In genomic region chr1:80703279-80703678, GRCm38 (mm10) we compare ENCODE assay signal across 21 mouse cellular contexts. TPM values are rescaled to one million over a fixed set of nuclear protein-coding genes. Genes with fewer than 3 reads are reported as not detected.
A peak's percentile ranks its signal among the peaks of the same experiment; 100 is the strongest.
DNase-seq lines count a peak whose midpoint lies in the region; ATAC-seq and TF ChIP-seq lines count a peak whose summit lies in the region.
"Had no signal": no experiment of that assay in that cellular context is flagged by ENCODE, and none has a peak within 500 bp of the region (broad histone marks: within the 10 kb centered on the region; RNA-seq: fewer than 3 reads in every experiment).

No protein-coding gene starts in this region.

- no peak for TF ChIP-seq CTCF in midbrain, postnatal 0 days (IDR thresholded peaks at IDR 0.05)

- no peak overlapping the region for H3K9ac ChIP-seq in midbrain, postnatal 0 days (replicated peaks; ENCODE audit: low read length, poor library complexity, severe bottlenecking)
- H3K9ac ChIP-seq: forebrain, embryonic 13.5 days; forebrain, postnatal 0 days; heart, embryonic 12.5 days; intestine, embryonic 15.5 days had no signal

- no peaks in the 10 kb centered on the region for H3K27me3 ChIP-seq in midbrain, postnatal 0 days (ENCODE audit: insufficient read depth, low read length)
- H3K27me3 ChIP-seq: CH12.LX; forebrain, embryonic 13.5 days; heart, embryonic 12.5 days; intestine, embryonic 15.5 days had no signal

- no peak overlapping the region for H3K4me2 ChIP-seq in midbrain, postnatal 0 days (ENCODE audit: low read depth, low read length, poor library complexity, severe bottlenecking)
- H3K4me2 ChIP-seq: forebrain, embryonic 13.5 days; heart, embryonic 12.5 days; intestine, embryonic 15.5 days had no signal

- H3K27ac ChIP-seq in midbrain, postnatal 0 days (ENCODE audit: low read depth, low read length) = no peak overlapping the region
- H3K27ac ChIP-seq: embryonic facial prominence, embryonic 10.5 days; forebrain, embryonic 13.5 days; gastrocnemius, adult 2 months; intestine, embryonic 15.5 days had no signal

- H3K4me1 ChIP-seq in midbrain, postnatal 0 days (ENCODE audit: insufficient read depth, low read length) = no peaks in the 10 kb centered on the region
- H3K4me1 ChIP-seq: embryonic facial prominence, embryonic 10.5 days; forebrain, embryonic 13.5 days; heart, embryonic 12.5 days; intestine, embryonic 15.5 days had no signal

- peak; percentile 76 for ATAC-seq in CD4-positive, CD25-positive, alpha-beta regulatory T cell, adult 4 months
- ATAC-seq in common myeloid progenitor, adult 5-6 weeks (replicated peaks; ENCODE audit: low read depth, poor library complexity, severe bottlenecking) = peak; percentile 39
- 0 out of 2 replicates have a peak, but pooled peaks have one; percentile 56 for ATAC-seq in monocyte, adult 5-6 weeks (replicated peaks; ENCODE audit: insufficient number of reproducible peaks, low FRiP score, low TSS enrichment, poor library complexity, severe bottlenecking)
- ATAC-seq in midbrain, postnatal 0 days (ENCODE audit: low FRiP score) = no peak
- ATAC-seq: forebrain, embryonic 13.5 days; forebrain, postnatal 0 days; hindbrain, embryonic 16.5 days; intestine, embryonic 15.5 days; Patski had no signal

- WGBS in midbrain, postnatal 0 days = 92% methylated on average over 1 of the region's 1 CpGs

- H3K4me3 ChIP-seq in midbrain, postnatal 0 days (ENCODE audit: low read depth, low read length) = no peak overlapping the region
- H3K4me3 ChIP-seq: embryonic facial prominence, embryonic 10.5 days; forebrain, embryonic 13.5 days; gastrocnemius, adult 2 months; heart, embryonic 12.5 days; intestine, embryonic 15.5 days had no signal

- no peak for DNase-seq in cerebellum, adult 9-11 months
- no peak for DNase-seq in layer of hippocampus, adult 9-10 months (ENCODE audit: low spot score)
- no peak for DNase-seq in midbrain, postnatal 0 days (ENCODE audit: low spot score)
- DNase-seq in frontal cortex, postnatal 25 days (ENCODE audit: low spot score in 2 of 2) = no peak
- DNase-seq: adrenal gland, adult 8-10 months; cerebellum, adult 11 months; cerebellum, adult 8-10 months; cerebellum, postnatal 25 days; forebrain, postnatal 0 days; gastrocnemius, adult 2 months; gastrocnemius, postnatal 25 days had no signal

- H3K36me3 ChIP-seq in midbrain, postnatal 0 days (ENCODE audit: insufficient read depth, low read length) = no peaks in the 10 kb centered on the region
- H3K36me3 ChIP-seq: embryonic facial prominence, embryonic 10.5 days; heart, embryonic 12.5 days; intestine, embryonic 15.5 days had no signal

- no peaks in the 10 kb centered on the region for H3K9me3 ChIP-seq in midbrain, postnatal 0 days (ENCODE audit: low read length)
- H3K9me3 ChIP-seq: embryonic facial prominence, embryonic 10.5 days; forebrain, embryonic 13.5 days; heart, embryonic 12.5 days; intestine, embryonic 15.5 days had no signal

RNA-seq across cellular contexts. Expression of gene Dock10, which starts 55.0 kb away (rescaled TPM):
- polyA plus RNA-seq in CD4-positive, CD25-positive, alpha-beta regulatory T cell, adult 4 months (2017; shearing (Covaris generic)) = 100 to 1,000 TPM; 116 to 121 TPM
- 104 and 126 TPM in 2 replicates for total RNA-seq in common myeloid progenitor, adult 5-6 weeks (2017)
- total RNA-seq in monocyte, adult 5-6 weeks (2017) = 171 to 265 TPM (median 188 TPM) in 3 replicates
- 10.6 and 12.8 TPM in 2 replicates for total RNA-seq in midbrain, postnatal 0 days (2014; rRNA removed)
- polyA plus RNA-seq in midbrain, postnatal 0 days (2015; fragmentation: Nextera tagmentation; extraction: Ambion mirVana) = 2.2 and 3.0 TPM in 2 replicates
